Mouse (Mus musculus) testis, adult 2 months (tissue): ENCODE results near the gene Gm9945. TPM values are rescaled to one million over a fixed set of nuclear protein-coding genes. Genes with fewer than 3 reads are reported as not detected.

ENCODE experiments used
- H3K27ac ChIP-seq: fragments of 200-500 bp; 2 replicates; pipeline ENCODE4 v1.5.1; 2012; ENCODE audit warnings: low read depth, low read length; ENCODE audit not compliant: control insufficient read depth, insufficient read depth
- H3K27me3 ChIP-seq: fragments of 200-500 bp; 2 replicates; pipeline ENCODE4 v1.6.1; 2012; ENCODE audit warnings: mild to moderate bottlenecking, low read length, moderate library complexity; ENCODE audit not compliant: control insufficient read depth, insufficient read depth
- H3K36me3 ChIP-seq: fragments of 200-500 bp; 2 replicates; pipeline ENCODE4 v1.6.1; 2012; ENCODE audit warnings: mild to moderate bottlenecking, low read length; ENCODE audit not compliant: control insufficient read depth, insufficient read depth
- H3K4me1 ChIP-seq: fragments of 200-500 bp; 2 replicates; pipeline ENCODE4 v1.6.1; 2012; ENCODE audit warnings: low read length; ENCODE audit not compliant: control insufficient read depth, insufficient read depth
- H3K4me3 ChIP-seq: fragments of 200-500 bp; 2 replicates; pipeline ENCODE4 v1.5.1; 2012; ENCODE audit warnings: low read depth, mild to moderate bottlenecking, low read length, moderate library complexity, mixed read lengths; ENCODE audit not compliant: control insufficient read depth
- CTCF ChIP-seq: fragments of 200-500 bp; IDR thresholded peaks from 2 replicates; pipeline ENCODE4 v1.5.1; 2012; ENCODE audit warnings: low read depth, mild to moderate bottlenecking, inconsistent platforms, low read length, moderate library complexity; ENCODE audit not compliant: control insufficient read depth, insufficient read depth, insufficient replicate concordance
- POLR2A ChIP-seq: fragments of 200-500 bp; IDR thresholded peaks from 2 replicates; pipeline ENCODE4 v1.6.1; 2012; ENCODE audit warnings: low read depth, mild to moderate bottlenecking, inconsistent platforms, low read length, moderate library complexity; ENCODE audit not compliant: control insufficient read depth
- polyA plus RNA-seq: library from polyadenylated mRNA; depleted of rRNA; stranded (reverse); fragments of >200 nt; gene quantifications from 2 replicates; pipeline ENCODE4 v1.2.3, GENCODE M21; 2012; rRNA removed

The Gm9945 gene
- polyA plus RNA-seq, 1 experiment = not detected

- Histone ChIP-seq H3K36me3 (no peaks in the 10 kb centered on the region), H3K4me1 (peaks cover 14% of the 10 kb centered on the region), H3K27me3 (no peaks in the 10 kb centered on the region), H3K27ac (no peak overlapping the region), H3K4me3 (no peak overlapping the region)
- TF ChIP-seq CTCF = no peak
- TF ChIP-seq POLR2A = no peak
These were observed 48.7 kb downstream of the Gm9945 start for GRCm38 (mm10) chr11:53528397-53529252.

- no peaks in the 10 kb centered on the region for H3K27me3 ChIP-seq
- TF ChIP-seq CTCF (no peak), POLR2A (no peak)
- no peak overlapping the region for H3K4me3 ChIP-seq
- peaks cover 14% of the 10 kb centered on the region for H3K4me1 ChIP-seq
- H3K27ac ChIP-seq = no peak overlapping the region
- no peaks in the 10 kb centered on the region for H3K36me3 ChIP-seq
These were observed 49.2 kb downstream of the Gm9945 start for GRCm38 (mm10) chr11:53529253-53529557.

GRCm38 (mm10) chr11:53530001-53530400 is 50.0 kb downstream of the Gm9945 start:
- H3K4me1 ChIP-seq = peaks cover 8% of the 10 kb centered on the region
- no peaks in the 10 kb centered on the region for H3K27me3 ChIP-seq
- no peak overlapping the region for H3K27ac ChIP-seq
- no peak overlapping the region for H3K4me3 ChIP-seq
- H3K36me3 ChIP-seq = no peaks in the 10 kb centered on the region
- no peak for TF ChIP-seq CTCF
- TF ChIP-seq POLR2A = no peak

Other genes starting within 250 kb of the Gm9945 start
- 36.0 and 38.9 TPM in 2 replicates for gene Hspa4, start 179.7 kb upstream of the Gm9945 start, polyA plus RNA-seq
- 3.5 and 4.8 TPM in 2 replicates for gene Zcchc10, start 155.5 kb upstream of the Gm9945 start, polyA plus RNA-seq
- 21.1 and 22.9 TPM in 2 replicates for gene Aff4, start 129.3 kb upstream of the Gm9945 start, polyA plus RNA-seq
- gene Leap2, start 57.0 kb upstream of the Gm9945 start, polyA plus RNA-seq = not detected in 2 replicates
- gene Uqcrq, start 49.3 kb upstream of the Gm9945 start, polyA plus RNA-seq = 955 and 969 TPM in 2 replicates
- 8.4 and 10.1 TPM in 2 replicates for gene Gdf9, start 49.1 kb upstream of the Gm9945 start, polyA plus RNA-seq
- gene Gm10447, start 23.1 kb upstream of the Gm9945 start, polyA plus RNA-seq = 0.05 and 0.11 TPM in 2 replicates
- gene Shroom1, start 23.0 kb upstream of the Gm9945 start, polyA plus RNA-seq = 0.41 and 1.1 TPM in 2 replicates
- 11.1 and 13.4 TPM in 2 replicates for gene Gm9837, start 9.7 kb upstream of the Gm9945 start, polyA plus RNA-seq
- gene Sowaha, start 108 bp downstream of the Gm9945 start, polyA plus RNA-seq = 0.10 and 0.13 TPM in 2 replicates
- 3.0 and 3.2 TPM in 2 replicates for gene Sept8, start 39.1 kb downstream of the Gm9945 start, polyA plus RNA-seq
- 26.2 and 31.0 TPM in 2 replicates for gene Kif3a, start 87.2 kb downstream of the Gm9945 start, polyA plus RNA-seq
- not detected in 2 replicates for gene Il4, start 138.5 kb downstream of the Gm9945 start, polyA plus RNA-seq
- 0.96 and 1.1 TPM in 2 replicates for gene Il13, start 154.5 kb downstream of the Gm9945 start, polyA plus RNA-seq
- gene Rad50, start 227.2 kb downstream of the Gm9945 start, polyA plus RNA-seq = 3.0 and 3.2 TPM in 2 replicates
- 0.23 and 0.27 TPM in 2 replicates for gene Il5, start 240.6 kb downstream of the Gm9945 start, polyA plus RNA-seq